Mouse (Mus musculus): ENCODE measurements around the gene Calcb. TPM values are rescaled to one million over a fixed set of nuclear protein-coding genes. Genes with fewer than 3 reads are reported as not detected.

Gene Calcb
- polyA plus RNA-seq, 1 experiment from 2014 or later, result not detected

- Histone ChIP-seq H3K4me1 (ENCODE audit: control insufficient read depth, low read depth, low read length) (no peaks in the 10 kb centered on the region), H3K9me3 (replicated peaks; ENCODE audit: control insufficient read depth, low read length) (no peaks in the 10 kb centered on the region), H3K4me3 (ENCODE audit: low read depth, low read length) (no peak overlapping the region), H3K27me3 (ENCODE audit: control insufficient read depth, insufficient read depth, low read depth, low read length) (no peaks in the 10 kb centered on the region), H3K36me3 (ENCODE audit: control insufficient read depth, insufficient read depth) (no peaks in the 10 kb centered on the region), H3K4me2 (ENCODE audit: low read depth, low read length) (no peak overlapping the region), H3K9ac (ENCODE audit: low read depth, low read length) (no peak overlapping the region), H3K27ac (ENCODE audit: low read length) (no peak overlapping the region)
- 44% methylated on average over 3 of the region's 3 CpGs for WGBS (ENCODE audit: insufficient replicate concordance)
- ATAC-seq (ENCODE audit: low read depth), result no peak
Measured at GRCm38 (mm10) chr7:114744639-114745245, 26.3 kb downstream of the Calcb start.

GRCm38 (mm10) chr7:114745481-114746271 lies 27.2 kb downstream of the Calcb start:
- Histone ChIP-seq H3K4me3 (ENCODE audit: low read depth, low read length) (peak overlapping the region; percentile 35), H3K4me2 (ENCODE audit: low read depth, low read length) (peak overlapping the region; percentile 55), H3K9ac (ENCODE audit: low read depth, low read length) (no peak overlapping the region), H3K36me3 (ENCODE audit: control insufficient read depth, insufficient read depth) (no peaks in the 10 kb centered on the region), H3K9me3 (replicated peaks; ENCODE audit: control insufficient read depth, low read length) (no peaks in the 10 kb centered on the region), H3K27ac (ENCODE audit: low read length) (no peak overlapping the region), H3K27me3 (ENCODE audit: control insufficient read depth, insufficient read depth, low read depth, low read length) (no peaks in the 10 kb centered on the region), H3K4me1 (ENCODE audit: control insufficient read depth, low read depth, low read length) (no peaks in the 10 kb centered on the region)
- WGBS (ENCODE audit: insufficient replicate concordance), result 4% methylated on average over 34 of the region's 34 CpGs
- no peak for ATAC-seq (ENCODE audit: low read depth)

- H3K4me2 ChIP-seq (ENCODE audit: low read depth, low read length), result no peak overlapping the region
- WGBS (ENCODE audit: insufficient replicate concordance), result 64% methylated on average over 3 of the region's 3 CpGs
- no peaks in the 10 kb centered on the region for H3K9me3 ChIP-seq (replicated peaks; ENCODE audit: control insufficient read depth, low read length)
- no peaks in the 10 kb centered on the region for H3K36me3 ChIP-seq (ENCODE audit: control insufficient read depth, insufficient read depth)
- no peak overlapping the region for H3K9ac ChIP-seq (ENCODE audit: low read depth, low read length)
- no peak overlapping the region for H3K27ac ChIP-seq (ENCODE audit: low read length)
- H3K27me3 ChIP-seq (ENCODE audit: control insufficient read depth, insufficient read depth, low read depth, low read length), result no peaks in the 10 kb centered on the region
- H3K4me3 ChIP-seq (ENCODE audit: low read depth, low read length), result no peak overlapping the region
- no peak for ATAC-seq (ENCODE audit: low read depth)
- no peaks in the 10 kb centered on the region for H3K4me1 ChIP-seq (ENCODE audit: control insufficient read depth, low read depth, low read length)
Measured at GRCm38 (mm10) chr7:114747596-114747995, 29.2 kb downstream of the Calcb start.

GRCm38 (mm10) chr7:114748239-114748638 lies 29.8 kb downstream of the Calcb start:
- no peaks in the 10 kb centered on the region for H3K27me3 ChIP-seq (ENCODE audit: control insufficient read depth, insufficient read depth, low read depth, low read length)

GRCm38 (mm10) chr7:114753471-114753870 lies 35.0 kb downstream of the Calcb start:
- ATAC-seq (ENCODE audit: low read depth), result no peak
- Histone ChIP-seq H3K9ac (ENCODE audit: low read depth, low read length) (no peak overlapping the region), H3K27ac (ENCODE audit: low read length) (no peak overlapping the region), H3K36me3 (ENCODE audit: control insufficient read depth, insufficient read depth) (no peaks in the 10 kb centered on the region), H3K4me2 (ENCODE audit: low read depth, low read length) (no peak overlapping the region), H3K9me3 (replicated peaks; ENCODE audit: control insufficient read depth, low read length) (no peaks in the 10 kb centered on the region), H3K27me3 (ENCODE audit: control insufficient read depth, insufficient read depth, low read depth, low read length) (no peaks in the 10 kb centered on the region), H3K4me3 (ENCODE audit: low read depth, low read length) (no peak overlapping the region), H3K4me1 (ENCODE audit: control insufficient read depth, low read depth, low read length) (no peaks in the 10 kb centered on the region)
- WGBS (ENCODE audit: insufficient replicate concordance), result 62% methylated on average over 2 of the region's 2 CpGs

More at GRCm38 (mm10) chr7:114748239-114748638, 29.8 kb downstream of the Calcb start:
- Histone ChIP-seq H3K27ac (ENCODE audit: low read length) (no peak overlapping the region), H3K4me2 (ENCODE audit: low read depth, low read length) (no peak overlapping the region), H3K9ac (ENCODE audit: low read depth, low read length) (no peak overlapping the region), H3K36me3 (ENCODE audit: control insufficient read depth, insufficient read depth) (no peaks in the 10 kb centered on the region), H3K9me3 (replicated peaks; ENCODE audit: control insufficient read depth, low read length) (no peaks in the 10 kb centered on the region), H3K4me1 (ENCODE audit: control insufficient read depth, low read depth, low read length) (no peaks in the 10 kb centered on the region), H3K4me3 (ENCODE audit: low read depth, low read length) (no peak overlapping the region)
- ATAC-seq (ENCODE audit: low read depth), result no peak
- WGBS (ENCODE audit: insufficient replicate concordance), result 38% methylated on average over 4 of the region's 4 CpGs

- WGBS (ENCODE audit: insufficient replicate concordance), result 19% methylated on average over 1 of the region's 1 CpGs
- H3K4me1 ChIP-seq (ENCODE audit: control insufficient read depth, low read depth, low read length), result no peaks in the 10 kb centered on the region
- H3K4me3 ChIP-seq (ENCODE audit: low read depth, low read length), result no peak overlapping the region
- H3K36me3 ChIP-seq (ENCODE audit: control insufficient read depth, insufficient read depth), result no peaks in the 10 kb centered on the region
- no peak overlapping the region for H3K9ac ChIP-seq (ENCODE audit: low read depth, low read length)
- no peak overlapping the region for H3K27ac ChIP-seq (ENCODE audit: low read length)
- no peaks in the 10 kb centered on the region for H3K27me3 ChIP-seq (ENCODE audit: control insufficient read depth, insufficient read depth, low read depth, low read length)
- H3K4me2 ChIP-seq (ENCODE audit: low read depth, low read length), result no peak overlapping the region
- ATAC-seq (ENCODE audit: low read depth), result no peak
- H3K9me3 ChIP-seq (replicated peaks; ENCODE audit: control insufficient read depth, low read length), result no peaks in the 10 kb centered on the region
Measured at GRCm38 (mm10) chr7:114754196-114754595, 35.8 kb downstream of the Calcb start.

- Histone ChIP-seq H3K27me3 (ENCODE audit: control insufficient read depth, insufficient read depth, low read depth, low read length) (no peaks in the 10 kb centered on the region), H3K4me1 (ENCODE audit: control insufficient read depth, low read depth, low read length) (no peaks in the 10 kb centered on the region), H3K4me2 (ENCODE audit: low read depth, low read length) (no peak overlapping the region), H3K27ac (ENCODE audit: low read length) (no peak overlapping the region), H3K4me3 (ENCODE audit: low read depth, low read length) (no peak overlapping the region), H3K36me3 (ENCODE audit: control insufficient read depth, insufficient read depth) (no peaks in the 10 kb centered on the region), H3K9me3 (replicated peaks; ENCODE audit: control insufficient read depth, low read length) (no peaks in the 10 kb centered on the region), H3K9ac (ENCODE audit: low read depth, low read length) (no peak overlapping the region)
- 63% methylated on average over 8 of the region's 8 CpGs for WGBS (ENCODE audit: insufficient replicate concordance)
- ATAC-seq (ENCODE audit: low read depth), result no peak
Measured at GRCm38 (mm10) chr7:114754626-114755025, 36.2 kb downstream of the Calcb start.

GRCm38 (mm10) chr7:114762660-114763059 lies 44.2 kb downstream of the Calcb start:
- Histone ChIP-seq H3K9me3 (replicated peaks; ENCODE audit: control insufficient read depth, low read length) (no peaks in the 10 kb centered on the region), H3K27ac (ENCODE audit: low read length) (no peak overlapping the region), H3K27me3 (ENCODE audit: control insufficient read depth, insufficient read depth, low read depth, low read length) (no peaks in the 10 kb centered on the region), H3K4me1 (ENCODE audit: control insufficient read depth, low read depth, low read length) (no peaks in the 10 kb centered on the region), H3K4me3 (ENCODE audit: low read depth, low read length) (no peak overlapping the region), H3K36me3 (ENCODE audit: control insufficient read depth, insufficient read depth) (no peaks in the 10 kb centered on the region), H3K4me2 (ENCODE audit: low read depth, low read length) (no peak overlapping the region), H3K9ac (ENCODE audit: low read depth, low read length) (no peak overlapping the region)
- ATAC-seq (ENCODE audit: low read depth), result no peak
- WGBS (ENCODE audit: insufficient replicate concordance), result 34% methylated on average over 2 of the region's 2 CpGs

GRCm38 (mm10) chr7:114765273-114765672 lies 46.8 kb downstream of the Calcb start:
- Histone ChIP-seq H3K27me3 (ENCODE audit: control insufficient read depth, insufficient read depth, low read depth, low read length) (no peaks in the 10 kb centered on the region), H3K4me2 (ENCODE audit: low read depth, low read length) (no peak overlapping the region), H3K4me3 (ENCODE audit: low read depth, low read length) (no peak overlapping the region), H3K4me1 (ENCODE audit: control insufficient read depth, low read depth, low read length) (no peaks in the 10 kb centered on the region), H3K27ac (ENCODE audit: low read length) (no peak overlapping the region), H3K36me3 (ENCODE audit: control insufficient read depth, insufficient read depth) (no peaks in the 10 kb centered on the region), H3K9me3 (replicated peaks; ENCODE audit: control insufficient read depth, low read length) (no peaks in the 10 kb centered on the region), H3K9ac (ENCODE audit: low read depth, low read length) (no peak overlapping the region)
- ATAC-seq (ENCODE audit: low read depth), result no peak
- WGBS (ENCODE audit: insufficient replicate concordance), result 66% methylated on average over 3 of the region's 3 CpGs
